Comparison of ENCODE assay signal across 20 mouse cellular contexts in the genomic region with DNA sequence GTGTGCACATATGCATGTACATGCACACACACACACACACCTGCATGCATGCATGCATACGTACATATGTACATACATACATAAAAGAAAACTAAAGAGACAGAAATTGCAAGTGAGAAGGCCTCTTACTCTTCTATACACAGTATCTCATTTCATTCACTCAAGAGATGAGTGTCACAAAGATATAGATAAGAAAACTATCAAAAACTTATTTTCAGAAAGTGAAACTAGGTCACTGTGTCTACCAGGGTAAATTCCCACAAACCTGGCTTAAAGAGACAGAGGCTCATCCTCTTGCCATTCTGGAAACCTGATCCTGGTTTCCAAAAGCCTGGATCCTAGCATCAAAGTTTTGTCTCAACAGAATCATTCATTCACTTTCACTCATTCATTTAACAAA. TPM values are rescaled to one million over a fixed set of nuclear protein-coding genes. Genes with fewer than 3 reads are reported as not detected.
"Had no signal": no experiment of that assay in that cellular context is flagged by ENCODE, and none has a peak within 500 bp of the region (broad histone marks: within the 10 kb centered on the region; RNA-seq: fewer than 3 reads in every experiment).

No protein-coding gene starts in this region.

- H3K36me3 ChIP-seq: intestine, embryonic 15.5 days; kidney, embryonic 15.5 days; limb, embryonic 10.5 days; limb, embryonic 13.5 days; liver, embryonic 13.5 days had no signal

- H3K4me2 ChIP-seq: intestine, embryonic 15.5 days; kidney, embryonic 15.5 days; limb, embryonic 13.5 days; liver, embryonic 13.5 days; lung, embryonic 14.5 days; midbrain, embryonic 11.5 days had no signal

- ATAC-seq: intestine, embryonic 15.5 days; lung, postnatal 0 days had no signal

- H3K9ac ChIP-seq: intestine, embryonic 15.5 days; kidney, embryonic 15.5 days; limb, embryonic 13.5 days; liver, embryonic 13.5 days; lung, embryonic 14.5 days had no signal

- H3K27ac ChIP-seq: intestine, embryonic 15.5 days; kidney, embryonic 15.5 days; left cerebral cortex, adult 2 months; limb, embryonic 10.5 days; limb, embryonic 13.5 days; liver, embryonic 13.5 days; macrophage had no signal

- H3K9me3 ChIP-seq: intestine, embryonic 15.5 days; kidney, embryonic 15.5 days; limb, embryonic 10.5 days; limb, embryonic 13.5 days; liver, embryonic 13.5 days had no signal

- H3K27me3 ChIP-seq: intestine, embryonic 15.5 days; kidney, embryonic 15.5 days; limb, embryonic 13.5 days; liver, embryonic 13.5 days had no signal

- DNase-seq: kidney, adult 11 months; kidney, adult 8-10 months; kidney, postnatal 10 days; kidney, postnatal 36 days; layer of hippocampus, postnatal 36 days; liver; liver, embryonic 13.5 days; lung, embryonic 14.5 days; midbrain, embryonic 14.5 days; right cerebral cortex, postnatal 4 days; spleen, adult 18-20 months had no signal

- H3K4me3 ChIP-seq: intestine, embryonic 15.5 days; kidney, embryonic 15.5 days; left cerebral cortex, adult 2 months; limb, embryonic 10.5 days; limb, embryonic 13.5 days; liver, embryonic 13.5 days had no signal

- H3K4me1 ChIP-seq: intestine, embryonic 15.5 days; kidney, embryonic 15.5 days; limb, embryonic 10.5 days; limb, embryonic 13.5 days; liver, embryonic 13.5 days had no signal

RNA-seq across cellular contexts. Expression of a gene that starts 39.3 kb away (rescaled TPM):
- total RNA-seq: midbrain, postnatal 0 days had no signal
- polyA plus RNA-seq: limb, embryonic 10.5 days; limb, embryonic 13.5 days; lung, embryonic 14.5 days; midbrain, embryonic 11.5 days had no signal
